In the genomic region with DNA sequence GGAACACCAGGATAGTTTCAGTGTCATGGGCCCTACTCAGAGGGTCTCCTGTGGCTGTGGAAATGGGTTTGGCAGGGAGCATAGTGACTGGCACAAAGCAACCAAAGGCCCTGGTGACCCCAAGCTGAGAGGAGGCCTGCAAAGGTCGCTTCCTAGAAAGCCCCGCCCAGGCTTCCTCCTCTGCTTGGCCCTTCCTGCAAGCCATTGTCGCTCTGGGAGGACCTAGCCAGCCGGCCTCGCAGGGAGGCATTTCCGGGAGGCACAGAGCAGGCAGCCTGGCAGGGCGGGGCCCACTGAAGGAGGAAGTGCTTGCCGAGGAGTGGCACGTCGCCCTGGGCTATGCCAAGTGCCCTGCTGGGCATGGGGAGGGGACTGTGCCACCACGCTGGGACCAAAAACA, we compare ENCODE assay signal across 9 mouse cellular contexts. TPM values are rescaled to one million over a fixed set of nuclear protein-coding genes. Genes with fewer than 3 reads are reported as not detected.
A peak's percentile ranks its signal among the peaks of the same experiment; 100 is the strongest.
DNase-seq lines count a peak whose midpoint lies in the region; ATAC-seq lines count a peak whose summit lies in the region.
"Had no signal": no experiment of that assay in that cellular context is flagged by ENCODE, and none has a peak within 500 bp of the region (broad histone marks: within the 10 kb centered on the region; RNA-seq: fewer than 3 reads in every experiment).

No protein-coding gene starts in this region.

- peaks cover 13% of the 10 kb centered on the region for H3K4me1 ChIP-seq in forebrain, embryonic 10.5 days
- peaks cover 9% of the 10 kb centered on the region for H3K4me1 ChIP-seq in lung, embryonic 15.5 days
- H3K4me1 ChIP-seq in neural tube, embryonic 15.5 days: peaks cover 5% of the 10 kb centered on the region; the same call in 1 of the 2 replicates

- H3K4me3 ChIP-seq in forebrain, embryonic 10.5 days: peak overlapping the region; percentile 30; the same call in 1 of the 2 replicates
- no peak overlapping the region for H3K4me3 ChIP-seq in lung, embryonic 15.5 days
- H3K4me3 ChIP-seq in neural tube, embryonic 15.5 days (replicated peaks): no peak overlapping the region
- H3K4me3 ChIP-seq: erythroblast, embryonic 14.5 days had no signal

- intact Hi-C loops in heart, postnatal 10 days (cut with DNase I): loop anchor here (2.0 kb wide), 1 partner anchor 21 kb away; a partner anchor contains a TSS

- H3K27me3 ChIP-seq in forebrain, embryonic 10.5 days (ENCODE audit: poor library complexity, severe bottlenecking): no peaks in the 10 kb centered on the region
- H3K27me3 ChIP-seq in lung, embryonic 15.5 days: no peaks in the 10 kb centered on the region
- no peaks in the 10 kb centered on the region for H3K27me3 ChIP-seq in neural tube, embryonic 15.5 days (replicated peaks)

- DNase-seq in CD4-positive, CD25-positive, alpha-beta regulatory T cell, adult 2 months (ENCODE audit: low read depth, low spot score): peak; percentile 84
- DNase-seq in adrenal gland, adult 8-10 months: peak; percentile 72
- DNase-seq in forebrain, embryonic 10.5 days (ENCODE audit: extremely low spot score, low spot score): peak; percentile 56
- peak; percentile 84 to 85 for DNase-seq in heart, postnatal 10 days
- peak; percentile 85 to 92 for DNase-seq in kidney, postnatal 25 days
- peak; percentile 90 for DNase-seq in thymus, postnatal 14 days

- peak overlapping the region; percentile 34 for H3K4me2 ChIP-seq in lung, embryonic 15.5 days
- 0 out of 2 replicates have a peak overlapping the region, but pooled peaks have one; percentile 13 for H3K4me2 ChIP-seq in neural tube, embryonic 15.5 days

- ATAC-seq in lung, embryonic 15.5 days (ENCODE audit: borderline replicate concordance, extremely low read depth, low FRiP score, low TSS enrichment): peak; percentile 88
- no peak for ATAC-seq in neural tube, embryonic 15.5 days (ENCODE audit: low FRiP score)

- peak overlapping the region; percentile 79 for H3K27ac ChIP-seq in forebrain, embryonic 10.5 days
- peak overlapping the region; percentile 58 for H3K27ac ChIP-seq in lung, embryonic 15.5 days
- H3K27ac ChIP-seq in neural tube, embryonic 15.5 days (replicated peaks): no peak overlapping the region

- no peak overlapping the region for H3K9ac ChIP-seq in lung, embryonic 15.5 days
- no peak overlapping the region for H3K9ac ChIP-seq in neural tube, embryonic 15.5 days (replicated peaks)

- WGBS in forebrain, embryonic 10.5 days: 9% methylated on average over 11 of the region's 11 CpGs
- WGBS in lung, embryonic 15.5 days: 6% methylated on average over 11 of the region's 11 CpGs
- 11% methylated on average over 11 of the region's 11 CpGs for WGBS in neural tube, embryonic 15.5 days

- no peaks in the 10 kb centered on the region for H3K36me3 ChIP-seq in forebrain, embryonic 10.5 days (replicated peaks)
- H3K36me3 ChIP-seq in lung, embryonic 15.5 days: no peaks in the 10 kb centered on the region
- no peaks in the 10 kb centered on the region for H3K36me3 ChIP-seq in neural tube, embryonic 15.5 days

- H3K9me3 ChIP-seq in forebrain, embryonic 10.5 days: no peaks in the 10 kb centered on the region
- no peaks in the 10 kb centered on the region for H3K9me3 ChIP-seq in lung, embryonic 15.5 days
- no peaks in the 10 kb centered on the region for H3K9me3 ChIP-seq in neural tube, embryonic 15.5 days (replicated peaks)

RNA-seq across cellular contexts. Expression of a gene that starts 21.5 kb away (rescaled TPM):
- 100 to 1,000 TPM; 204 to 224 (median 215) TPM for total RNA-seq in adrenal gland, adult 8-10 months (2022)
- 1.9 TPM in 2 replicates for polyA plus RNA-seq in forebrain, embryonic 10.5 days (2016; fragmentation: Nextera tagmentation; extraction: Ambion mirVana)
- total RNA-seq in heart, postnatal 10 days (2021): 100 to 1,000 TPM; 222 to 225 TPM
- polyA plus RNA-seq in lung, embryonic 15.5 days (2015; fragmentation: Nextera tagmentation; extraction: Ambion mirVana): 8.8 and 10.1 TPM in 2 replicates
- polyA plus RNA-seq in neural tube, embryonic 15.5 days (2015; fragmentation: Nextera tagmentation; extraction: Ambion mirVana): 4.5 and 6.1 TPM in 2 replicates
